Mouse (Mus musculus): ENCODE results near the gene Drc1. TPM values are rescaled to one million over a fixed set of nuclear protein-coding genes. Genes with fewer than 3 reads are reported as not detected.

The Drc1 gene
- polyA plus RNA-seq (2014; fragmentation: Nextera tagmentation; extraction: Ambion mirVana): not detected in 2 replicates

GRCm38 (mm10) chr5:30281291-30281732 lies at the start of gene Drc1:
Gene Drc1 (plus strand): TSS chr5:30281388.
- ATAC-seq (ENCODE audit: insufficient number of reproducible peaks, insufficient read depth, low FRiP score, low read depth): no peak
- Histone ChIP-seq H3K4me2 (ENCODE audit: low read length) (peak within 1 kb of the TSS; percentile 73), H3K27ac (replicated peaks in 1 of 2; ENCODE audit: control insufficient read depth in 1 of 2, insufficient read depth in 1 of 2, low read depth in 2 of 2, low read length in 2 of 2) (no peak within 1 kb of the TSS), H3K4me1 (ENCODE audit: control insufficient read depth in 2 of 2, insufficient read depth in 2 of 2, low read length in 2 of 2) (peaks cover 0 to 5% of the 10 kb centered on the region in 2 experiments; a peak in 1 of 4 replicates), H3K4me3 (ENCODE audit: control insufficient read depth in 1 of 2, insufficient read depth in 1 of 2, low read depth in 1 of 2, low read length in 2 of 2) (peak within 1 kb of the TSS; percentile 38 to 44), H3K27me3 (ENCODE audit: control insufficient read depth, insufficient read depth, low read length) (no peaks in the 10 kb centered on the region), H3K36me3 (ENCODE audit: control insufficient read depth, insufficient read depth, low read length) (no peaks in the 10 kb centered on the region), H3K9me3 (ENCODE audit: control insufficient read depth, low read length) (peaks cover 10% of the 10 kb centered on the region; the same call in 1 of the 2 replicates), H3K9ac (ENCODE audit: low read length) (peak within 1 kb of the TSS; percentile 36; the same call in 1 of the 2 replicates)
- WGBS: 6% methylated on average over 26 of the region's 26 CpGs

GRCm38 (mm10) chr5:30231891-30232270 lies 49.3 kb upstream of the Drc1 start:
- ATAC-seq (ENCODE audit: insufficient number of reproducible peaks, insufficient read depth, low FRiP score, low read depth): no peak
- Histone ChIP-seq H3K4me2 (ENCODE audit: low read length) (peak overlapping the region; percentile 93), H3K4me3 (ENCODE audit: control insufficient read depth in 1 of 2, insufficient read depth in 1 of 2, low read depth in 1 of 2, low read length in 2 of 2) (peak overlapping the region; percentile 76 to 80), H3K27ac (replicated peaks in 1 of 2; ENCODE audit: control insufficient read depth in 1 of 2, insufficient read depth in 1 of 2, low read depth in 2 of 2, low read length in 2 of 2) (peak overlapping the region; percentile 48 to 92), H3K9ac (ENCODE audit: low read length) (peak overlapping the region; percentile 75), H3K9me3 (ENCODE audit: control insufficient read depth, low read length) (no peaks in the 10 kb centered on the region), H3K27me3 (ENCODE audit: control insufficient read depth, insufficient read depth, low read length) (no peaks in the 10 kb centered on the region), H3K36me3 (ENCODE audit: control insufficient read depth, insufficient read depth, low read length) (no peaks in the 10 kb centered on the region), H3K4me1 (ENCODE audit: control insufficient read depth in 2 of 2, insufficient read depth in 2 of 2, low read length in 2 of 2) (peaks cover 0 to 20% of the 10 kb centered on the region in 2 experiments; a peak in 2 of 4 replicates)
- 45% methylated on average over 16 of the region's 16 CpGs for WGBS

- H3K36me3 ChIP-seq (ENCODE audit: control insufficient read depth, insufficient read depth, low read length): no peaks in the 10 kb centered on the region
- H3K27ac ChIP-seq (replicated peaks in 1 of 2; ENCODE audit: control insufficient read depth in 1 of 2, insufficient read depth in 1 of 2, low read depth in 2 of 2, low read length in 2 of 2): peak within 1 kb of the TSS; percentile 88 to 92
- ATAC-seq (ENCODE audit: insufficient number of reproducible peaks, insufficient read depth, low FRiP score, low read depth): peak; percentile 100
- H3K9ac ChIP-seq (ENCODE audit: low read length): peak within 1 kb of the TSS; percentile 83
- peak within 1 kb of the TSS; percentile 76 to 80 for H3K4me3 ChIP-seq (ENCODE audit: control insufficient read depth in 1 of 2, insufficient read depth in 1 of 2, low read depth in 1 of 2, low read length in 2 of 2)
- H3K9me3 ChIP-seq (ENCODE audit: control insufficient read depth, low read length): no peaks in the 10 kb centered on the region
- no peaks in the 10 kb centered on the region for H3K27me3 ChIP-seq (ENCODE audit: control insufficient read depth, insufficient read depth, low read length)
- H3K4me1 ChIP-seq (ENCODE audit: control insufficient read depth in 2 of 2, insufficient read depth in 2 of 2, low read length in 2 of 2): peaks cover 0 to 20% of the 10 kb centered on the region in 2 experiments; a peak in 2 of 4 replicates
- peak within 1 kb of the TSS; percentile 93 for H3K4me2 ChIP-seq (ENCODE audit: low read length)
- 3% methylated on average over 71 of the region's 71 CpGs for WGBS
Measured at GRCm38 (mm10) chr5:30232271-30232971, 48.8 kb upstream of the Drc1 start, which contains the start of gene Selenoi. Gene Selenoi (plus strand): TSS chr5:30232581.

- H3K4me3 ChIP-seq (ENCODE audit: control insufficient read depth in 1 of 2, insufficient read depth in 1 of 2, low read depth in 1 of 2, low read length in 2 of 2): peak overlapping the region; percentile 76 to 80
- 3% methylated on average over 15 of the region's 15 CpGs for WGBS
- ATAC-seq (ENCODE audit: insufficient number of reproducible peaks, insufficient read depth, low FRiP score, low read depth): no peak
- peaks cover 0 to 20% of the 10 kb centered on the region in 2 experiments; a peak in 2 of 4 replicates for H3K4me1 ChIP-seq (ENCODE audit: control insufficient read depth in 2 of 2, insufficient read depth in 2 of 2, low read length in 2 of 2)
- H3K9me3 ChIP-seq (ENCODE audit: control insufficient read depth, low read length): no peaks in the 10 kb centered on the region
- peak overlapping the region; percentile 93 for H3K4me2 ChIP-seq (ENCODE audit: low read length)
- H3K9ac ChIP-seq (ENCODE audit: low read length): peak overlapping the region; percentile 83
- no peaks in the 10 kb centered on the region for H3K36me3 ChIP-seq (ENCODE audit: control insufficient read depth, insufficient read depth, low read length)
- H3K27ac ChIP-seq (replicated peaks in 1 of 2; ENCODE audit: control insufficient read depth in 1 of 2, insufficient read depth in 1 of 2, low read depth in 2 of 2, low read length in 2 of 2): peak overlapping the region; percentile 88 to 92
- no peaks in the 10 kb centered on the region for H3K27me3 ChIP-seq (ENCODE audit: control insufficient read depth, insufficient read depth, low read length)
Measured at GRCm38 (mm10) chr5:30233042-30233441, 48.1 kb upstream of the Drc1 start.

GRCm38 (mm10) chr5:30233979-30234378 lies 47.2 kb upstream of the Drc1 start:
- Histone ChIP-seq H3K4me2 (ENCODE audit: low read length) (peak overlapping the region; percentile 93), H3K4me1 (ENCODE audit: control insufficient read depth in 2 of 2, insufficient read depth in 2 of 2, low read length in 2 of 2) (peaks cover 0 to 20% of the 10 kb centered on the region in 2 experiments; a peak in 2 of 4 replicates), H3K9me3 (ENCODE audit: control insufficient read depth, low read length) (no peaks in the 10 kb centered on the region), H3K27me3 (ENCODE audit: control insufficient read depth, insufficient read depth, low read length) (no peaks in the 10 kb centered on the region), H3K4me3 (ENCODE audit: control insufficient read depth in 1 of 2, insufficient read depth in 1 of 2, low read depth in 1 of 2, low read length in 2 of 2) (peak overlapping the region in 1 of 2 experiments; percentile 80; a peak in 2 of 4 replicates), H3K9ac (ENCODE audit: low read length) (peak overlapping the region; percentile 83), H3K36me3 (ENCODE audit: control insufficient read depth, insufficient read depth, low read length) (no peaks in the 10 kb centered on the region), H3K27ac (replicated peaks in 1 of 2; ENCODE audit: control insufficient read depth in 1 of 2, insufficient read depth in 1 of 2, low read depth in 2 of 2, low read length in 2 of 2) (no peak overlapping the region)
- no peak for ATAC-seq (ENCODE audit: insufficient number of reproducible peaks, insufficient read depth, low FRiP score, low read depth)
- WGBS: 24% methylated on average over 8 of the region's 8 CpGs

- Histone ChIP-seq H3K27me3 (ENCODE audit: control insufficient read depth, insufficient read depth, low read length) (no peaks in the 10 kb centered on the region), H3K4me2 (ENCODE audit: low read length) (no peak overlapping the region), H3K36me3 (ENCODE audit: control insufficient read depth, insufficient read depth, low read length) (no peaks in the 10 kb centered on the region), H3K4me3 (ENCODE audit: control insufficient read depth in 1 of 2, insufficient read depth in 1 of 2, low read depth in 1 of 2, low read length in 2 of 2) (no peak overlapping the region), H3K9ac (ENCODE audit: low read length) (no peak overlapping the region), H3K9me3 (ENCODE audit: control insufficient read depth, low read length) (no peaks in the 10 kb centered on the region), H3K4me1 (ENCODE audit: control insufficient read depth in 2 of 2, insufficient read depth in 2 of 2, low read length in 2 of 2) (peaks cover 0 to 20% of the 10 kb centered on the region in 2 experiments; a peak in 2 of 4 replicates), H3K27ac (replicated peaks in 1 of 2; ENCODE audit: control insufficient read depth in 1 of 2, insufficient read depth in 1 of 2, low read depth in 2 of 2, low read length in 2 of 2) (no peak overlapping the region)
- no peak for ATAC-seq (ENCODE audit: insufficient number of reproducible peaks, insufficient read depth, low FRiP score, low read depth)
- 87% methylated on average over 2 of the region's 2 CpGs for WGBS
Measured at GRCm38 (mm10) chr5:30235641-30236126, 45.5 kb upstream of the Drc1 start.

- no peaks in the 10 kb centered on the region for H3K27me3 ChIP-seq (ENCODE audit: control insufficient read depth, insufficient read depth, low read length)
- no peaks in the 10 kb centered on the region for H3K36me3 ChIP-seq (ENCODE audit: control insufficient read depth, insufficient read depth, low read length)
- peaks cover 4 to 27% of the 10 kb centered on the region in 2 experiments for H3K4me1 ChIP-seq (ENCODE audit: control insufficient read depth in 2 of 2, insufficient read depth in 2 of 2, low read length in 2 of 2)
- no peak overlapping the region for H3K9ac ChIP-seq (ENCODE audit: low read length)
- no peak for ATAC-seq (ENCODE audit: insufficient number of reproducible peaks, insufficient read depth, low FRiP score, low read depth)
- H3K4me2 ChIP-seq (ENCODE audit: low read length): no peak overlapping the region
- WGBS: 89% methylated on average over 5 of the region's 5 CpGs
- H3K9me3 ChIP-seq (ENCODE audit: control insufficient read depth, low read length): no peaks in the 10 kb centered on the region
- H3K27ac ChIP-seq (replicated peaks in 1 of 2; ENCODE audit: control insufficient read depth in 1 of 2, insufficient read depth in 1 of 2, low read depth in 2 of 2, low read length in 2 of 2): no peak overlapping the region
- H3K4me3 ChIP-seq (ENCODE audit: control insufficient read depth in 1 of 2, insufficient read depth in 1 of 2, low read depth in 1 of 2, low read length in 2 of 2): no peak overlapping the region
Measured at GRCm38 (mm10) chr5:30238533-30238932, 42.7 kb upstream of the Drc1 start.
